Mouse (Mus musculus) CD8-positive naive resting alpha-beta T cell, adult 2 months (primary cell): Measurements from ENCODE around the gene Ppp2r5c.

Experiments used
- DNase-seq, 2 experiments: peaks; one replicate each; pipeline ENCODE4 v3.0.0; 2022; ENCODE audit warnings: low read depth in 2 of 2, low spot score in 2 of 2

The Ppp2r5c gene

GRCm38 (mm10) chr12:110438367-110438973 is 8.4 kb upstream of the Ppp2r5c start:
- DNase-seq = no peak

- no peak for DNase-seq
Measured at GRCm38 (mm10) chr12:110442238-110442637, 4.7 kb upstream of the Ppp2r5c start.

- DNase-seq = no peak
Measured at GRCm38 (mm10) chr12:110444530-110444929, 2.4 kb upstream of the Ppp2r5c start.

- DNase-seq = no peak
Measured at GRCm38 (mm10) chr12:110445775-110446174, 1.1 kb upstream of the Ppp2r5c start.

GRCm38 (mm10) chr12:110447306-110447705 is 386 bp downstream of the Ppp2r5c start:
- DNase-seq = peak; percentile 31 to 59

- no peak for DNase-seq
Measured at GRCm38 (mm10) chr12:110448767-110449166, 1.8 kb downstream of the Ppp2r5c start.

- peak; percentile 72 to 80 for DNase-seq
Measured at GRCm38 (mm10) chr12:110454223-110454622, 7.3 kb downstream of the Ppp2r5c start.

GRCm38 (mm10) chr12:110456024-110456423 is 9.1 kb downstream of the Ppp2r5c start:
- no peak for DNase-seq

- no peak for DNase-seq
Measured at GRCm38 (mm10) chr12:110458667-110459066, 11.7 kb downstream of the Ppp2r5c start.

GRCm38 (mm10) chr12:110460418-110461300 is 13.7 kb downstream of the Ppp2r5c start:
- no peak for DNase-seq

- DNase-seq = no peak
Measured at GRCm38 (mm10) chr12:110463711-110464110, 16.8 kb downstream of the Ppp2r5c start.

GRCm38 (mm10) chr12:110471426-110471825 is 24.5 kb downstream of the Ppp2r5c start:
- no peak for DNase-seq

GRCm38 (mm10) chr12:110472247-110472646 is 25.3 kb downstream of the Ppp2r5c start:
- DNase-seq = no peak

- no peak for DNase-seq
Measured at GRCm38 (mm10) chr12:110474497-110474896, 27.6 kb downstream of the Ppp2r5c start.

- no peak for DNase-seq
Measured at GRCm38 (mm10) chr12:110476561-110476960, 29.6 kb downstream of the Ppp2r5c start.

- DNase-seq = no peak
Measured at GRCm38 (mm10) chr12:110477906-110478305, 31.0 kb downstream of the Ppp2r5c start.

- DNase-seq = no peak
Measured at GRCm38 (mm10) chr12:110478601-110479008, 31.7 kb downstream of the Ppp2r5c start.

GRCm38 (mm10) chr12:110479268-110479667 is 32.3 kb downstream of the Ppp2r5c start:
- no peak for DNase-seq

GRCm38 (mm10) chr12:110480701-110481100 is 33.8 kb downstream of the Ppp2r5c start:
- no peak for DNase-seq

GRCm38 (mm10) chr12:110483761-110484160 is 36.8 kb downstream of the Ppp2r5c start:
- no peak for DNase-seq

GRCm38 (mm10) chr12:110484824-110485584 is 38.1 kb downstream of the Ppp2r5c start:
- no peak for DNase-seq
